Mouse (Mus musculus) neural tube, embryonic 12.5 days (tissue): ENCODE data around the gene Timm10. TPM values are rescaled to one million over a fixed set of nuclear protein-coding genes. Genes with fewer than 3 reads are reported as not detected.

Experiments used
- ATAC-seq: fragments of 200-750 bp; cut with Nextera tagmentation; 2 replicates; pipeline ENCODE4 v1.8.0; 2017; ENCODE audit warnings: low read depth, mild to moderate bottlenecking, moderate TSS enrichment, moderate library complexity; ENCODE audit not compliant: low FRiP score
- H3K27ac ChIP-seq: fragments of 300-500 bp; sonication (generic); 2 replicates; pipeline ENCODE4 v1.5.1; 2016
- H3K27me3 ChIP-seq: fragments of 300-500 bp; sonication (generic); replicated peaks from 2 replicates; pipeline ENCODE4 v1.6.1; 2016; ENCODE audit warnings: mild to moderate bottlenecking
- H3K36me3 ChIP-seq: fragments of 300-500 bp; sonication (generic); 2 replicates; pipeline ENCODE4 v1.6.1; 2016; ENCODE audit warnings: mild to moderate bottlenecking
- H3K4me1 ChIP-seq: fragments of 300-500 bp; sonication (generic); 2 replicates; pipeline ENCODE4 v1.6.1; 2016
- H3K4me2 ChIP-seq: fragments of 300-500 bp; sonication (generic); replicated peaks from 2 replicates; pipeline ENCODE4 v1.6.1; 2016; ENCODE audit warnings: mild to moderate bottlenecking
- H3K4me3 ChIP-seq: fragments of 300-500 bp; sonication (generic); 2 replicates; pipeline ENCODE4 v1.5.1; 2016
- H3K9ac ChIP-seq: fragments of 300-500 bp; sonication (generic); 2 replicates; pipeline ENCODE4 v1.6.1; 2016; ENCODE audit warnings: mild to moderate bottlenecking
- H3K9me3 ChIP-seq: fragments of 300-500 bp; sonication (generic); 2 replicates; pipeline ENCODE4 v1.6.1; 2016; ENCODE audit warnings: mild to moderate bottlenecking
- WGBS: fragments of 180-500 bp; shearing (Covaris S2); methylation state at CpG from one replicate; pipeline ENCODE4 v1.1.7; 2016; 5-methylcytosine and 5-hydroxymethylcytosine counted together
- polyA plus RNA-seq: library from polyadenylated mRNA; unstranded; fragments of >200 nt; fragmentation: Nextera tagmentation; extraction: Ambion mirVana; gene quantifications from 2 replicates; pipeline ENCODE4 v1.2.1, GENCODE M21; 2016

The Timm10 gene
- polyA plus RNA-seq, 1 experiment from 2014 or later = 37.6 TPM

- no peaks in the 10 kb centered on the region for H3K36me3 ChIP-seq
- no peak overlapping the region for H3K9ac ChIP-seq
- no peak overlapping the region for H3K4me2 ChIP-seq
- peaks cover 85% of the 10 kb centered on the region for H3K27me3 ChIP-seq
- peaks cover 22% of the 10 kb centered on the region for H3K4me1 ChIP-seq
- 66% methylated on average over 2 of the region's 2 CpGs for WGBS
- H3K4me3 ChIP-seq = no peak overlapping the region
- H3K27ac ChIP-seq = no peak overlapping the region
- H3K9me3 ChIP-seq = no peaks in the 10 kb centered on the region
- ATAC-seq = no peak
Observed at GRCm38 (mm10) chr2:84868977-84869376, 42.2 kb downstream of the Timm10 start.

- Histone ChIP-seq H3K9me3 (no peaks in the 10 kb centered on the region), H3K27ac (no peak overlapping the region), H3K4me3 (no peak overlapping the region), H3K36me3 (no peaks in the 10 kb centered on the region), H3K9ac (no peak overlapping the region), H3K4me2 (no peak overlapping the region), H3K27me3 (peaks cover 98% of the 10 kb centered on the region), H3K4me1 (peaks cover 18% of the 10 kb centered on the region)
- no peak for ATAC-seq
- WGBS = 59% methylated on average over 4 of the region's 4 CpGs
Observed at GRCm38 (mm10) chr2:84870623-84871160, 43.9 kb downstream of the Timm10 start.

DNA sequence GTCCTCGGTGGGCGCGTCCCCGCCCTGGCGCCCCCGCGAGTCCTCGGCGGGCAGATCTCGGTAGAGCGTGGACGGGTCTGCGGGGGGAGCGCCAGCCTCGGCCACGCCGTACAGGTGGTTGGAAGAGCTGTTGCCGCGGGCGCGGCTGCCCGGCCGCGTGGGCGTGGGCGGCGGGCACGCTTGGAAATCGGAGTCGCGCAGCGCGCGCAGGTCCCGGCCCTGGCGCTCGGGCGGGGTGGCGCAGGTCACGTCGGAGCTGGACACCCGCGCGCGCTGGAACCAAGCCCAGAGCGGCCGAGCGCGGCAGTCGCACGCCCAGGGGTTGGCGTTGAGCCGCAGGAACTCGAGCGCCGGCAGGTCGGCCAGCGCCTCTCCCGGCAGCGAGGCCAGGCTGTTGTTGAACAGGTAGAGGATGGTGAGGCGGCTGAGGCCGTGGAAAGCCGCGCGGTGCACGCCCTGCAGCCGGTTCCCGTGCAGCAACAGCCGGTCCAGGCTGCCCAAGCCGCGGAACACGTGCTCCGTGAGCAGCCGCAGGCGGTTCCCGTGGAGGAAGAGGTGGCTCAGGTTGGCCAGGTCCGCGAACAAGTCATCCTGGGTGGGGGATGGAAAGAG lies 45.4 kb downstream of the Timm10 start:
- H3K27ac ChIP-seq = no peak overlapping the region
- no peak for ATAC-seq
- peak overlapping the region; percentile 88 for H3K4me2 ChIP-seq
- H3K4me1 ChIP-seq = peaks cover 9% of the 10 kb centered on the region
- H3K9me3 ChIP-seq = no peaks in the 10 kb centered on the region
- H3K9ac ChIP-seq = peak overlapping the region; percentile 35; the same call in 1 of the 2 replicates
- H3K36me3 ChIP-seq = no peaks in the 10 kb centered on the region
- H3K27me3 ChIP-seq = peaks cover 83% of the 10 kb centered on the region
- H3K4me3 ChIP-seq = peak overlapping the region; percentile 42
- 1% methylated on average over 78 of the region's 78 CpGs for WGBS

DNA sequence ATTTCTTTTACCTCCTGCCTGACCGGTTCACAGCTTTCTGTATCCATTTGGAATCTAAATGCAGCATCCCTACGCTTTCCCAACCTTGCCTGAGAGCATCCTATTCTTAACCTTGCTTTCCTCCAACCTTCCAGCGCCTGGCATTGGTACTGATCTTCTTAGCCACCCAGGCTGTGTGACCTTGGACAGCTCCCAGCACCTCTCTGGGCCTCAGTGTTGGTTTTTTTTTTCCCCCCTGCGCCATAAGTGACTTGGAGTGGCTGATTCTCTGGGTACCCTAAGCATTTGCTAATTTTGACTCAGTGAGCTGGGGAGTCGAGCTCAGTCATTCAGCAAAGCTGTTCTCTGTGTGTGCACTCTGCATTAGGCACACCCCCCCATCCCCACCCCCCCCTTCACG lies 49.0 kb downstream of the Timm10 start:
- Histone ChIP-seq H3K4me3 (no peak overlapping the region), H3K36me3 (no peaks in the 10 kb centered on the region), H3K27ac (no peak overlapping the region), H3K27me3 (peaks cover 59% of the 10 kb centered on the region), H3K4me1 (peaks cover 9% of the 10 kb centered on the region), H3K9ac (no peak overlapping the region), H3K9me3 (no peaks in the 10 kb centered on the region), H3K4me2 (no peak overlapping the region)
- 48% methylated on average over 6 of the region's 6 CpGs for WGBS
- ATAC-seq = no peak

Other genes with a start within 250 kb of the Timm10 start
- 44.3 and 50.4 TPM in 2 replicates for gene Ctnnd1, start 176.2 kb upstream of the Timm10 start, polyA plus RNA-seq
- 0.27 and 0.43 TPM in 2 replicates for gene Btbd18, start 167.9 kb upstream of the Timm10 start, polyA plus RNA-seq
- gene Selenoh, start 156.2 kb upstream of the Timm10 start, polyA plus RNA-seq = 306 and 312 TPM in 2 replicates
- gene Gm28635, start 149.0 kb upstream of the Timm10 start, polyA plus RNA-seq = not detected in 2 replicates
- 50.4 and 50.5 TPM in 2 replicates for gene Med19, start 148.6 kb upstream of the Timm10 start, polyA plus RNA-seq
- 196 and 197 TPM in 2 replicates for gene Tmx2, start 147.9 kb upstream of the Timm10 start, polyA plus RNA-seq
- gene Zdhhc5, start 111.8 kb upstream of the Timm10 start, polyA plus RNA-seq = 24.3 and 27.1 TPM in 2 replicates
- gene Clp1, start 99.6 kb upstream of the Timm10 start, polyA plus RNA-seq = 36.4 and 37.1 TPM in 2 replicates
- 20.5 and 21.4 TPM in 2 replicates for gene Ypel4, start 92.9 kb upstream of the Timm10 start, polyA plus RNA-seq
- gene Gm19426, start 83.3 kb upstream of the Timm10 start, polyA plus RNA-seq = 7.8 and 9.0 TPM in 2 replicates
- 33.8 and 34.5 TPM in 2 replicates for gene Serping1, start 51.6 kb upstream of the Timm10 start, polyA plus RNA-seq
- 22.8 and 23.2 TPM in 2 replicates for gene Ube2l6, start 28.2 kb upstream of the Timm10 start, polyA plus RNA-seq
- not detected in 2 replicates for gene Smtnl1, start 4.3 kb upstream of the Timm10 start, polyA plus RNA-seq
- 8.4 and 10.2 TPM in 2 replicates for gene Slc43a1, start 11.9 kb downstream of the Timm10 start, polyA plus RNA-seq
- gene Rtn4rl2, start 59.7 kb downstream of the Timm10 start, polyA plus RNA-seq = 9.5 and 14.7 TPM in 2 replicates
- gene Slc43a3, start 109.6 kb downstream of the Timm10 start, polyA plus RNA-seq = 14.9 and 15.9 TPM in 2 replicates
- gene Prg2, start 153.5 kb downstream of the Timm10 start, polyA plus RNA-seq = 0.83 and 1.3 TPM in 2 replicates
- gene Prg3, start 161.2 kb downstream of the Timm10 start, polyA plus RNA-seq = 0.46 TPM in 1 of 2 replicates, not detected in the other
- gene Ssrp1, start 210.2 kb downstream of the Timm10 start, polyA plus RNA-seq = 237 and 239 TPM in 2 replicates
- 40.0 and 51.0 TPM in 2 replicates for gene P2rx3, start 210.5 kb downstream of the Timm10 start, polyA plus RNA-seq
- 30.1 and 32.2 TPM in 2 replicates for gene Tnks1bp1, start 221.0 kb downstream of the Timm10 start, polyA plus RNA-seq